Mouse (Mus musculus) adrenal gland (tissue): Measurements from ENCODE around the gene Iqcd.

Experiments
- intact Hi-C: fragments of 180-260 bp; cut with DNase I; formaldehyde crosslinking; loops from one replicate; pipeline ENCODE4 v1.15.1; 2025

The Iqcd gene

DNA sequence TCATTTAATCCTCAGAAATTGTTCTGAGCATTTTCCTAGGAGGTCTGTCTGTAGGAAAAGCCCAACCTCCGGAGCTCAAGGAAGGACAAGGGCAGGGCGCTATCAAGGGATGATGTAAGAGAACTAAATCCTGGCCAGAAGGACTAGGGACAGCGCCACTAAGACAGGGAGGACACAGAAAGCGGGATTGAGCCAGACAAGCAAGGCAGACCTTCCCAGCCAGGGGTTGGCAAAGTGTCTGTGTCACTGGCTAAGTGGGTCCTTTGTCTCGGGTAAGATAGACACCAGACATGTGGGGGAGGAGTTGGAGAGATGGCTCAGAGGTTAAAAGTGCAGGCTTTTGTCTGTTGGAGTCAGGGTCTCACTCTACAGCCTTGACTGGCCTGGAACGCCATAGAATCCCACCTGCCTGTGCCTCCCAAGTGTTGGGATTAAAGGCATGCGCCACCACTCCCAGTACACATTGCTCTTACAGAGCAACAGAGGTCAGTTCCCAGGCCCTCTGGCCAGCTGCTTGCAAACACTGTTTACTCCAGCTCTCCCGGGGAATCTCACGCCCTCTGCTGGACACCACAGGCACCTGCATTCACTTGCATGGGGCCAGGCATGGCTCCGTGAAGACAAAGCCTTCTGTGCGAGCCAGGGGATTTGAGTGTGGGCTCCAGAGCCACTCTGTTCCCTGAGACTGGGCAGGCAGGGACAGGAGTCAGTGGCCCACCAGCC is 12.3 kb downstream of the Iqcd start:
- intact Hi-C loops: no loop called here

DNA sequence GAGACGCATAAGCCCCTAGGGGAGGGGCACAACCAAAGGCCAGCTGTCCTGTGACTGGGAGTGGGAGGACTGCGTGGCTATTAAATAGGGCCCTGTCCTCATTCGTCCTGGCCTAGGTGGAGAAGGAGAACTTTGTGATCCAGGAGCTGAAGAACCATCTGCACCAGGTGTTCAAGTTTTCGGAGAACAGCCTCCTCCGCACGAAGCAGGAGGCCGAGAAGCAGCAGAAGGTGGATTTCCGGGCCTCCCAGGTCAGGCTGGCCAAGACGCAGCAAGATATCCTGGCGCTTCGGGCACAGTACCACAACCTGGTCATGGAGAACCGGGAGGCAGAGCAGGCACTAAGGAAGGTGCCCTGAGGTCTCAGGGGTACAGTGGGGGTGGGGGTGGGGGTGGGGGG is 13.4 kb downstream of the Iqcd start:
- intact Hi-C loops: no loop called here

DNA sequence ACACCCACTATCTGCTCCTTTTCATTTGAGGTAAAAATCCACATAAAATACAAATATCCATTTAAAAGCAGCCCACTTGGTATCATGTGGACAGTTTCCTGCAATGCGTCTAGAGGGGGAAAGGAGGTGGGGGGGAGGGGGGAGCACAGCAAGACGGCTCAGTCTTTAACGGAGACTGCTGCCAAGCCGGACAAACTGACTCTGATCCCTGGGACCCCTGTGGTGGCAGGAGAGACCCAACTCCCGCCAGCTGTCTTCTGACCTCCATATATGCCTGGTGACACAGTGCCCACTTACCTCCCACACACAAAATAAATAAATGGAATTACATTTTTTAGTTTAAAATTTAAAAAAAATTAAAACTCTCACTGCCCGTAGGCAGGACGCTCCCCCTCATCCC is 14.7 kb downstream of the Iqcd start:
- intact Hi-C loops: no loop called here

DNA sequence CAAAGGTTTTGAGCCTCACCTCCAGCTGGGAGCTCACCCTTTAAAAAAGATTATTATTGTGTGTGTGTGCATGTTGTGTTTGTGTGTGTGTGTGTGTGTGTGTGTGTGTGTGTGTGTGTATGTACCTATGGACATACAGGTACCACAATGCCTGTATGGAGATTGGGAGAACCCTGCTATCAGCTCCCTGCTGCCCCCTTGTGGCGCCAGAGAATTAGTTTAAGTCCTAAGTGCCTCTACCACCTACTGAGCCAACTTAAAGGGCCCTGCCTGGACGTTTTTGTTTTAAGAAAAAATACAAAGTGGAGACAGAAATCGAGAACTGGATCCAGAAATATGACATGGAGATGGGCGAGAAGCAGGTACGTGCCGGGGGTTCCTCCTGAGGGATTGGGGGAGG is 16.0 kb downstream of the Iqcd start:
- intact Hi-C loops: loop anchor here (2.0 kb wide), 1 partner anchor 100 kb away; no protein-coding TSS in a partner anchor

DNA sequence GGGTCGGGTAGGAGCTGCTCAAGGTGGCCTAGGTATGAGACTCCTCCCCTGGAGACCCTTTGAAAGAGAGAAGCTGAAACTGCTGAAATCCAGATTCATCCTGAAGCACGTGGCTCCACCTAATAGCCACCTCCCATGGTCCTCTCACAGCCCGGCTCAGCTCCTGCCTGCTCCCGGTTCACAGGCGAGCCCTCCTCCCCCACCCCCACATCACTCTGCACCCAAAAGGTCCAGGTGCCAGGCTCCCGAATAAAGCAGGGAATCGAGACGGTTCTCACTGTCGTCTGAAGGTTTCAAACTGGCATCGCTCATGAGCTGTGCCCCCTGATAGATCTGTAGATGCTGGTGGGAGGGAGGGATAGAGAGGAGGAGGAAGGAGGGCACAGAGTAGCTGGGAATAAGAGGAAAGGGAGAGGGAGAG is 16.4 kb downstream of the Iqcd start:
- intact Hi-C loops: loop anchor here (2.0 kb wide), 1 partner anchor 100 kb away; no protein-coding TSS in a partner anchor

DNA sequence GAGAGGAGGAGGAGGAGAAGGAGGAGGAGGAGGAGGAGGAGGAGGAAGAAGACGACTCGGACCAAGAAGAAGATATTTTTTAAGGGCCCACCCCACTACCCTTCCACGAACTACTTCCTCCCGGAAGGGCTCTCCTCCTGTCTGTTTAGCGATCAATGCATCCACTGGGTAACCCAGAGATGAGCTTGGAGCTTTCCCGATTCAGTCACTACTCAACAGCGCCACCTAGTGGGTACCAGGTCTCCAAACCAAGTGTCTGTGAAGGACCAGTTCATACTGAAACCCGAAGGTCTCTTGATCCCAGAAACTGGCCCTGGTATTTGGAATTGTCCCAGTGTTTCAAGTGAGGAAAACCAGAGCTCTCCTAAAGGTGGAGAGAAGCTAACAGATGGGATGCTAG is 16.9 kb downstream of the Iqcd start:
- intact Hi-C loops: loop anchor here (2.0 kb wide), 1 partner anchor 101 kb away; no protein-coding TSS in a partner anchor

DNA sequence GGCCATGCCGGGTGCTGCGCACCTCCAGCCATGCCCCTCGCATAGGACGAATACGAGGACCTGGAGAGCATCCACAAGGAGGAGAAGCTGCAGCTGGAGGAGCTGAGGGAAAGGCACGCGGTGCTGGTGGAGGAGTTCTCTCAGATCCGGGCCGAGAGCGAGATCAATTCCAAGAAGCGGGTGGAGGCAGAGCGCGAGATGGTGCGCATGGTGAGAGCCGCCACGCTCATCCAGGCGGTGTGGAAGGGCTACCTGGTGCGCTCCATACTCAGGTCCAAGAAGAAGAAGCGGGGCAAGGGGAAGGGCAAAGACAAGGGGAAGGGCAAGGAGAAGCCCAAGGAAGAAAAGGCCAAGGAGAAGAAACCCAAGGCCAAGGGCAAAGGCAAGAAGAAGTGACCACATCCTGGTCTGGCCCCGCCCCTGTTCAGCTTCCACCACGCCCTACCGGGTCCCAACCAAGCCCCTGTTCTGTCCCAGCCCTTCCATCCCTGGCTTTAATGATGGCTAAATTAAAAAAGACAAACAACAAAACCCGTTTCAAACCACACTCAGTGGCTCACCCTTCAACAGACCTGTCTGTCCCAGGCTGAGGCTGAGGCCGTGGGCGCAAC is 17.9 kb downstream of the Iqcd start:
- intact Hi-C loops: no loop called here

DNA sequence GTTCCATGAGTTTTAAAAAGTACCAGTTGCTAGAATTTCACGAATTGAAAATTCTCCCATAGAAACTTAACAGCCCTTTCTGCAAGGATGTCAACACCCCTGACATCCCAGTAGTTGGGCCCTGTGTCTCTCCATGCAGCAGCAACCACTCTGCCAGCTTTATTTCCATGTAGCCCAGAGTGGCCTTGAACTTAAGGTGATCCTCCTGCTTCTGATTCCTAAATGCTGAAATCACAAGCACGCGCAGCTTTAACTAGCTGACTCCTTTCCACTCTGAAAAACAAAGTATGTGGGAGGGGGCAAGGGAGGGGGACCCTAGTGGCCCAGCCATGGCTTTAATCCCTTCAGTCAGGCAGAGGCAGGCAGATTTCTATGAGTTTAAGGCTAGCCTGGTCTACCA is 18.5 kb downstream of the Iqcd start:
- intact Hi-C loops: no loop called here

DNA sequence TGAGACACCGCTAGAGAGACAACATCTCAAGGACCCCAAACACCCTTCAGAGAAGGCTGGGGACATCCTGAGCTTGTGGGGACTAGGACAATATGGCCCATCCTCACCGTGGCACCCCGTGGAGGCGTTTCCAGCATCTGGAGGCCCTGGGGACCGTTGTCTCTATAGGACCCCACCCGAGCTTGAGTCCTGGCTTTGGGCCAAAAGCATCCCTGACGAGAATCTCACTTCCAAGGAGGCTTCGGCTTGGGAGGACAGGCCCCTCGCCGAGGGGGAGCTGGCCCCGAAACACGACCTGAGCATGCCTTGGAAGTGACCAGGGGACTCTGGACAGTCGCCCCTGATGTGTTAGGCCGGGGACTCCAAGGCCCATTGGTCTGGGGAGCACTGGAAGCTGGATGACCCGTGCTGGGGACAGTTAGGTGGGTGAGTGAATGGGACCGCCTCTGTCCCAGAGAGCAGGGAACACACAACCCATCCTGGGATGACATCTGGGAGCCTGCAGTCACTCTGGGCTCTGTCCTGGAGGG is 20.5 kb downstream of the Iqcd start:
- intact Hi-C loops: no loop called here

DNA sequence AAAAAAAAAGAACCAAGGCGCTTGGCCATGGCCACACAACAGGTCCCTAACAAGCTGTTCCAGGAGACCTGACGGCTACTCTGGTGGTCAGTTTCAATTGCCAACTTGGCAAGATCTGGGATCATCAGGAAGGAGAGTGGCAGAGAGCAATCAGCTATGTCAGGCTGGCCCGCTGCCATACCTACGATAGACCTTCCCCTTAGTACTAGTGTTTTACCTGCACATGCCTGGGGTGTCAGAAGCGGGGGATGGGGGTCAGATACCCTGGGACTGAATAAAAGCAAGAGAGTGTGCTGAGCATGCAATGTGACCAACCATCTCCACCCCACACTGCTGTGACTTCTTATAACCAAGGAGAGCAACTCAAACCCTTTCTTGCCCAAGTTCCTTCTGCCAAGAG is 22.1 kb downstream of the Iqcd start:
- intact Hi-C loops: no loop called here

DNA sequence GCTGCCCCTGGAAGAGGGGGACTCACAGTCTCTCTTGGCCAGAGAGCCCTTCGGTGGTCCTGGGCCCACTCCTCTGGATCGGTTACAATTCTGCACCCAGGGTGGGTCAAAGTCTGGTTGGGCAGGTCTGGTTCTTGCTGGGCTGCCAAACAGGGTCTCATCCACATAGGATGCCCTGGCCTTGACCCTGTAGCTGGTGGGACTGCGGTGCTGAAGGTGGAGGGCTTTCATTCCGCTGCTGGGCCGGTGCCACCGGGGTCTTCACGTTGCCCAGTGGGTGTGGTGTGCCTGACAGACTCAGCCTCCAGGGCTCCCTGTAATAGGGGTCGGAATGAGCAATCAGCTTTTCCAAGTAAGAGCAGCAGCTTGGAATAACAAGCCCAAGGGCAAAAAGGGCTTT is 22.6 kb downstream of the Iqcd start:
- intact Hi-C loops: no loop called here

DNA sequence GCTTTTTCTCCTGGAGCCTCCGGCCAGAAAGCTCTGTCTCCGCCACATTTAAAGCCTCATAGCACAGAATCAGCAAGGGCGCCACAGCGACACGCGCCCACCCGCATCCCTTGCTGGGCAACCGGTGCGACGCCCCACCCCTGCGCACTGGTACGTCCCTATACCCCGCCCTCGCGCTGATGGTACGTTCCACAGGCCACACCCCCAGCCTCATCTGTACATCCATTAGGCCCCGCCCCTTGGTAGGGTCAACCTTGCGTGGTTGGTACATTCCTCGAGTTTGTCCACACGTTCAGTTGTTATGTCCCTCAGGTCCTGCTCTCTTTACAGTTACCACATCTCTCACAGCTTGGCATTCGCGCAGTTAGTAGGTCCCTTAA is 23.6 kb downstream of the Iqcd start, which contains the start of the genes Rita1 and Ddx54:
TSS of gene Rita1 (minus strand) at position 148 of the 380 bp plus-strand sequence.
TSS of gene Ddx54 (plus strand) at position 298 of the 380 bp plus-strand sequence.
- intact Hi-C loops: no loop called here

DNA sequence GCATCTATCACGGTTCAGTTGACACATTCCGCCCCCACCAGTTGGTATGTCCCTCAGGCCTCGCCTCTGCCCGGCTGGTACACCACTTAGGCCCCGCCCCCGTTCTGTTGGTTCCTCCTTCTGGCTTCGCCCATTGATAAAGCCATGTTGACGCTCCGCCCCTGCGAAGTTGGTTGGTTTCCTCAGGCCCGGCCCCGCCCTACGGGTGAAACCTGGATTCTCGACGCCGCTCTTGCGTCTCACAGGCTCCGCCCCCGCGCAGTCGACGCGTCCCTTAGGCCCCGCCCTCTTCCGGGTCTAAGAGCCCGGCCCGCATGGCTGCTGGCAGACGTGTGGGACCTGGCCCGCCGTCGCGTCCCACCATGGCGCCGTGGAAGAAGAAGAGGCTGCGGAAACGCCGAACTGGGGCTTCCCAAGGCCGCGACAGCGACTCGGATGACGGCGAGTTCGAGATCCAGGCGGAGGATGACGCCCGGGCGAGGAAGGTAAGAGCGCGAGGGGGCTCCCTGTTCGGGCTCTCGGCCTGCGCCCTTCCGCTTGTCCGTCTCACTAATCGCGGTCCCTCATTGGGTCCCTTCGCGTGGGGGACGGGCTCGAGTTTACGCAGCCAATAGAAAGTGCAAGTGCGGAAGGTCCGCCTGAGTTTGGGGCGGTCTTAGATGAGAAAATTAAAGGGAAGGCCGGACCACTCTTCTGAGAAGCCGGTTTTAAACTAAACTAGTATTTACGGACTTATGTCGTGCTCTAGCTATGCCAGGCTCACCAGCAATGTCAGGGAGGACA is 24.2 kb downstream of the Iqcd start:
- intact Hi-C loops: no loop called here

DNA sequence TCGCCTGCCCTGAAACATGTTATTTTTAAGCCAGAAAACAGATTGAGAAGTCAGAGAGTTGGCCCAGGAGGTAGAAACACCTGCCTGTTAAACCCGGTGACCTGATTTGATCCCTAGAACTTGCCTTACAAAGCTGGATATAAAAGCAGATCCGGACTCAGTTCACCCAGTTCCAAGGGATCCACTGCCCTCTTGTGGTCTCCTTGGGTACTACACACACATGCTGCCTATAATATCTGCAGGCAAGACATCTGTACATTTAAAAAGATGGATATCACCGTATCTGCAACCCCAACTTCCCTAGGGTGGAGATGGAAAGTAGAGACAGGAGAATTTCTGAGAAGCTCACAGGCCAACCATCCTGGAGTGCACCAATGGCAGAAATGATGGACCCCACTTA is 27.1 kb downstream of the Iqcd start:
- intact Hi-C loops: no loop called here

DNA sequence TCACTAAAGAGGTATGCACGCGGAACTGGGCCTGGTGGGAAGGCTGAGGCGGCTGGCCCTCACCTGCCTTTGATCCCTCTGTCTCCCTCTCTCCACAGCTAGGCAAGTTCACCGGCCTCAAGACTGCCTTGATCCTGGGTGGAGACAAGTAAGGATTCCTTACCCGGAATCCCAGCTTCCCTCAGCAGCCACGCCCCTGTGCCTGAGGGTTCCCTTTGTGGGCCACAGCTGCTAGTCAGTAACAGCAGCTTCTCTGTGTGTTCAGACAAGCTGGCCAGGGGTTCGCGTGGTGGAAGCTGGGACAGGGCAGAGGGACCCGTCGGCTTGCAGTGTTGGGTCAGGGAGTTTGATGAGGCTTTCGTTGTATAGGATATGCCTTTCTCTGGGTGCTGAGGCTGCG is 30.0 kb downstream of the Iqcd start:
- intact Hi-C loops: no loop called here

DNA sequence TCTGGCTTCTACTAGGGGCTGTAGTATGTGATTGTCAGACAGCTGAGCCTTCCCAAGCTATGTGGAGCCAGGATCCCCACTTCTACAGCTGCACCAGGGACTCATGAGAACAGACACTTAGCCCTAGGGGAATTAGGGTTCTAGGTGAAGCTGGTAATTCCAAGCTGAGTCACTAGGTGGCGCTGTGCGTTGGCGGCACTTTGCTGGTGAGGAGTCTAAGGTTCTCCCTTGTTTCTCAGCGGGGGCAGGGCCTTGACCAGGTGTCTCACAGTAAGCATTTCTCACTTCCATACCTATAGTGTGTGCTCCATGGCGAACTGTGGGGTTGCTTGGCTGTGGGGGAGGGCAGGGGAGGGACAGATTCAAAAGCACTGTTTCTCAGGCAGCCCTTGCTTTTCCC is 30.4 kb downstream of the Iqcd start:
- intact Hi-C loops: no loop called here

DNA sequence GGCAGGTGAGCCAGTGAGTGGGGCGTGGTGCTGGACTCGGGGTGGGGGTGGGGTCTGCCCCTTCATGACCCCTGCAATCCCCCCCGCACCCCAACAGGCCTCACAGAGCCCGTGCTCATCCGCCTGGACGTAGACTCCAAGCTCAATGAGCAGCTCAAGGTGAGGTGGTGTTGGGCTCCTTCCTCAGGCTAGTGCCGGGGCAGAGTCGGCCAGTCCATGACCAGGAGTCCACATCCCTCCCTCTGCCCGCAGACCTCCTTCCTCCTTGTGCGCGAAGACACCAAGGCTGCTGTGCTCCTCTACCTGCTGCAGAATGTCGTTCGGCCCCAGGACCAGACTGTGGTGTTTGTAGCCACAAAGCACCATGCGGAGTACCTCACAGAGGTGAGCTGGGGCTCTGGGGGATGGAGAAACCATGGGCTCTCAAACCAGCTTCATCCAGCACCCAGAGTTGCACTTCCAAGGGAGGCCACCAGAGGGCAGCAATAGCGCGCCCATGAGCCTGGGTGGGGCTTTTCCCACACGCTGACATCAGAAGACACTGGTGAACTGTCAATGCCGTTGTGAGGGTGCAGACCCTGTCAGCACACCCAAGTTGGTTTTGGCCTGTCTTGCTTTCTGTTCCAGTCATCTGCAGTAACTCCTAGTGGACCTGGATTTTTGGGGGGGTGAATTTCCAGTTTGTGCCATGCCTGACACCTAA is 31.7 kb downstream of the Iqcd start:
- intact Hi-C loops: loop anchor here (1.0 to 2.0 kb wide), 2 partner anchors 53 to 94 kb away; no protein-coding TSS in a partner anchor

DNA sequence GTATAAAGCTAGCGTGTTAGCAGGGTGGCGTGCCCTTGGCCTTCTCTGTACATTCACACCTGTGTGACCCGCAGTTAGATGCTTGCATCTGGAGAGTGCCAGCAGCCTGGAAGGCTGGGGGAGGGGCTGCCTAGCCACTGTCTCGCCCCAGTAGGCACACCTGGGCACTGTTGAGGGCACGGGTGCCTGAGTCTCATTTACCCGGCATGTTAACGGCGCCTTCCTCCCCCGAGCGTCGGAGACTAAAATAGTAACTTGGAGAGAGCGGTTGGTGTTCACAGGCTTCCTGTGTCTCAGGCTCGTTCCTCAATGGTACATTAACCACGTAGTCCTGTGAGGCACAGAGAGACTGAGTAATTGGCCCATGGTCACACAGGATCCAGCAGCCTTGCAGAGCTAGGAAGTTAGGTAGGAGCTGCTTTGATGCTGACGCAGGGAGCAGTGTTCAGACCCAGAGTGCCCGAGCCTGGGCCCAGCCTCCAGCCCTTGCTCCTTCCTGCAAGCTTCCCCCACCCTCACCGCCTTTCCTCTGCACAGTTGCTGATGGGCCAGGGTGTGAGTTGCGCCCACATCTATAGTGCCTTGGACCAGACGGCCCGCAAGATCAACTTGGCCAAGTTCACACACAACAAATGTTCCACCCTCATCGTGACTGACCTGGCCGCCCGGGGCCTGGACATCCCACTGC is 32.4 kb downstream of the Iqcd start:
- intact Hi-C loops: loop anchor here (2.0 kb wide), 1 partner anchor 94 kb away; no protein-coding TSS in a partner anchor

DNA sequence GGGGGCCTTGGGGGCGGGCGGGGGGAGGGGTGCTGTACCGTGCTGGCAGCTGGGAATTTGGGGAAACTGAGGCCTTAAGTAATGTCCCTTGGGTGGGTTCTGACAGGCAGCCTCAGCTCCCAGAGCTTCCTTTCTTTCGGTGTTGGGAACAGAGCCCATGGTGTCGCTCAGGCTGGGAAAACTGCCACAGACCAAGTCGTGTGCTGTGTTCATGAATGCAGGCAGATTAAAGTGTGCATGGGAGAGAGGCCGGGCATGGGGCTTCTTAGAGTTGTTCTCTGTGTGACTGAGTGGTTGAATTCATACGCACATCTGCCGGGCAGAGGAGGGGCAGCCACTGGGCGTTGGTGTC is 33.0 kb downstream of the Iqcd start:
- intact Hi-C loops: loop anchor here (2.0 kb wide), 1 partner anchor 93 kb away; no protein-coding TSS in a partner anchor

DNA sequence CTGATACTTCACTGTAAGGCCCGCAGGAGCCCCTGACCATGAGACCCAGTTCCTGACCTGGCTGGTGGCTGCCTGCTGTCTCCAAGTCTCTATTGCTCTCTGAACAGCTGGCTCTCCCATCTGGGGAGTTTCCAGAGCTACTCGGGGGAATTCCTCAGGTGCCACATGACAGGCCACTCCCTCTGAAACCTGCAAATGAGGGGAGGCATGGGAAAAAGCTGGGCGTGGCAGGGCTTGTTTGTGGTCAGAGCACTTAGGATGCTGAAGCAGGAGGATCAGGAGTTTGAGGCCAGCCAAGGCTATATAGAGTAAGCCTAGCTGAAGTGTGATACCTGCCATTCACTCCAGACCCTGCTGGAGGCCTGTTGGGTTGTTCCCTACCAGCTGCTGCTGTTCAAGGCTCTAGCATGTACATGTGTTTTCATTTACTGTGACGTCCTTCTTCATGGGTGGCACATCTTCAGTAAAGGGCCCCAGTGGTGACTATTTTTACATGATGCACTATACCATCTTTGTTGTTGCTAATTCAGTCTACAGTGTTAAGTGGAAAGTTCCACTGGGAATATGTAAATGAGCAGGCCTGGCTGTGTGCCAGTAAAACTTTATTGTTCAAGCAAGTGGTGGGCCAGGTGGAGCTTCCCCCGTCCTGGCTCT is 33.5 kb downstream of the Iqcd start:
- intact Hi-C loops: no loop called here
